Mouse (Mus musculus): ENCODE measurements around the gene Akr1c13.

Akr1c13 gene

GRCm38 (mm10) chr13:4244861-4245559, 54.1 kb downstream of the Akr1c13 start:
- DNase-seq (ENCODE audit: low spot score), result no peak

GRCm38 (mm10) chr13:4249347-4249746, 58.4 kb downstream of the Akr1c13 start:
- DNase-seq (ENCODE audit: low spot score), result no peak
